In genomic region chr8:111618273-111618672, GRCm38 (mm10) we compare ENCODE assay signal across 14 mouse cellular contexts.
"Had no signal": no experiment of that assay in that cellular context is flagged by ENCODE, and none has a peak within 500 bp of the region (broad histone marks: within the 10 kb centered on the region; RNA-seq: fewer than 3 reads in every experiment).

No protein-coding gene starts in this region.

- H3K4me1 ChIP-seq: limb, embryonic 10.5 days; midbrain, embryonic 12.5 days had no signal

- H3K9ac ChIP-seq: kidney, embryonic 15.5 days; midbrain, embryonic 12.5 days; neural tube, embryonic 13.5 days had no signal

- H3K9me3 ChIP-seq: kidney, embryonic 15.5 days; limb, embryonic 10.5 days; midbrain, embryonic 12.5 days; neural tube, embryonic 13.5 days had no signal

- H3K4me2 ChIP-seq: kidney, embryonic 15.5 days; liver, embryonic 11.5 days; midbrain, embryonic 12.5 days; neural tube, embryonic 13.5 days had no signal

- H3K27ac ChIP-seq: kidney, embryonic 15.5 days; left cerebral cortex, adult 2 months; limb, embryonic 10.5 days; midbrain, embryonic 12.5 days; neural tube, embryonic 13.5 days had no signal

- ATAC-seq: midbrain, embryonic 16.5 days had no signal

- H3K27me3 ChIP-seq: kidney, embryonic 15.5 days; midbrain, embryonic 12.5 days; neural tube, embryonic 13.5 days had no signal

- DNase-seq: kidney, adult 2 months; kidney, postnatal 14 days; retina, postnatal 1 day; right cerebral cortex, postnatal 4 days; spleen, adult 18-20 months; thymus, adult 18-20 months; thymus, postnatal 14 days had no signal

- H3K4me3 ChIP-seq: kidney, embryonic 15.5 days; left cerebral cortex, adult 2 months; limb, embryonic 10.5 days; midbrain, embryonic 12.5 days; neural tube, embryonic 13.5 days had no signal
